Mouse (Mus musculus) cerebellum, adult 2 months (tissue): ENCODE results near the gene 2010315B03Rik.

ENCODE experiments used
- CTCF ChIP-seq: fragments of 200-500 bp; IDR thresholded peaks from 2 replicates; pipeline ENCODE4 v1.5.1; 2011; ENCODE audit warnings: low read depth, mild to moderate bottlenecking, control low read depth, low read length, moderate library complexity, borderline replicate concordance; ENCODE audit not compliant: insufficient read depth
- POLR2A ChIP-seq: fragments of 200-500 bp; IDR thresholded peaks from 2 replicates; pipeline ENCODE4 v1.6.1; 2011; ENCODE audit warnings: low read length, control low read depth, borderline replicate concordance; ENCODE audit not compliant: insufficient read depth

GRCm38 (mm10) chr9:124257200-124258066 is 55.1 kb downstream of the 2010315B03Rik start:
- TF ChIP-seq POLR2A (no peak), CTCF (no peak)
